Mouse (Mus musculus): ENCODE measurements around the gene Ddn. TPM values are rescaled to one million over a fixed set of nuclear protein-coding genes. Genes with fewer than 3 reads are reported as not detected.
A peak's percentile ranks its signal among the peaks of the same experiment; 100 is the strongest.
"Not testable (repeated sequence)": the region's sequence is repeated elsewhere in the genome, so short reads cannot be mapped to it uniquely, and the experiment has no call there.

Ddn gene
- polyA plus RNA-seq, 1 experiment, result 108 TPM

- H3K4me3 ChIP-seq (ENCODE audit: insufficient read depth, low read depth, low read length), result no peak overlapping the region
- no peak overlapping the region for H3K27ac ChIP-seq (ENCODE audit: insufficient read depth, low read depth, low read length)
- TF ChIP-seq POLR2A (IDR thresholded peaks at IDR 0.05; ENCODE audit: insufficient read depth, low read depth, low read length), result no peak
- WGBS, result 55% methylated on average over 4 of the region's 4 CpGs
- H3K4me1 ChIP-seq (ENCODE audit: control insufficient read depth, insufficient read depth, low read length), result peaks cover 2% of the 10 kb centered on the region; the same call in 1 of the 2 replicates
Observed at GRCm38 (mm10) chr15:98820937-98821336, 11.6 kb upstream of the Ddn start.

GRCm38 (mm10) chr15:98818171-98818570, 8.9 kb upstream of the Ddn start:
- TF ChIP-seq POLR2A (IDR thresholded peaks at IDR 0.05; ENCODE audit: insufficient read depth, low read depth, low read length), result no peak
- TF ChIP-seq CTCF (IDR thresholded peaks at IDR 0.05; ENCODE audit: insufficient read depth, low read depth, low read length), result no peak
- WGBS, result 93% methylated on average over 7 of the region's 7 CpGs

GRCm38 (mm10) chr15:98812741-98813424, 3.6 kb upstream of the Ddn start:
- 63% methylated on average over 20 of the region's 20 CpGs for WGBS
- no peak overlapping the region for H3K4me3 ChIP-seq (ENCODE audit: insufficient read depth, low read depth, low read length)
- H3K27ac ChIP-seq (ENCODE audit: insufficient read depth, low read depth, low read length), result peak overlapping the region; percentile 13
- H3K4me1 ChIP-seq (ENCODE audit: control insufficient read depth, insufficient read depth, low read length), result peaks cover 31% of the 10 kb centered on the region
- TF ChIP-seq CTCF (IDR thresholded peaks at IDR 0.05; ENCODE audit: insufficient read depth, low read depth, low read length), result no peak
- TF ChIP-seq POLR2A (IDR thresholded peaks at IDR 0.05; ENCODE audit: insufficient read depth, low read depth, low read length), result no peak

More at GRCm38 (mm10) chr15:98818171-98818570, 8.9 kb upstream of the Ddn start:
- H3K4me3 ChIP-seq (ENCODE audit: insufficient read depth, low read depth, low read length), result no peak overlapping the region
- no peak overlapping the region for H3K27ac ChIP-seq (ENCODE audit: insufficient read depth, low read depth, low read length)
- peaks cover 7% of the 10 kb centered on the region for H3K4me1 ChIP-seq (ENCODE audit: control insufficient read depth, insufficient read depth, low read length)

- Histone ChIP-seq H3K27ac (ENCODE audit: insufficient read depth, low read depth, low read length) (peak overlapping the region; percentile 100), H3K4me1 (ENCODE audit: control insufficient read depth, insufficient read depth, low read length) (peaks cover 42% of the 10 kb centered on the region)
- not testable (repeated sequence) for H3K4me3 ChIP-seq (ENCODE audit: insufficient read depth, low read depth, low read length)
- 73% methylated on average over 6 of the region's 6 CpGs for WGBS
Observed at GRCm38 (mm10) chr15:98810212-98810611, 922 bp upstream of the Ddn start.

- H3K4me1 ChIP-seq (ENCODE audit: control insufficient read depth, insufficient read depth, low read length), result peaks cover 49% of the 10 kb centered on the region
- peak overlapping the region; percentile 100 for H3K27ac ChIP-seq (ENCODE audit: insufficient read depth, low read depth, low read length)
- WGBS, result 2% methylated on average over 6 of the region's 6 CpGs
- no peak for TF ChIP-seq CTCF (IDR thresholded peaks at IDR 0.05; ENCODE audit: insufficient read depth, low read depth, low read length)
- no peak for TF ChIP-seq POLR2A (IDR thresholded peaks at IDR 0.05; ENCODE audit: insufficient read depth, low read depth, low read length)
- H3K4me3 ChIP-seq (ENCODE audit: insufficient read depth, low read depth, low read length), result peak overlapping the region; percentile 79
Observed at GRCm38 (mm10) chr15:98808651-98809134, 597 bp downstream of the Ddn start.

- TF ChIP-seq POLR2A (IDR thresholded peaks at IDR 0.05; ENCODE audit: insufficient read depth, low read depth, low read length), result peak; percentile 13; the same call in 1 of the 2 replicates
- TF ChIP-seq CTCF (IDR thresholded peaks at IDR 0.05; ENCODE audit: insufficient read depth, low read depth, low read length), result no peak
- peak overlapping the region; percentile 100 for H3K27ac ChIP-seq (ENCODE audit: insufficient read depth, low read depth, low read length)
- H3K4me3 ChIP-seq (ENCODE audit: insufficient read depth, low read depth, low read length), result peak overlapping the region; percentile 79
- WGBS, result under 1% methylated on average over 34 of the region's 34 CpGs
- H3K4me1 ChIP-seq (ENCODE audit: control insufficient read depth, insufficient read depth, low read length), result peaks cover 48% of the 10 kb centered on the region
Observed at GRCm38 (mm10) chr15:98807895-98808650, 1.2 kb downstream of the Ddn start.

- TF ChIP-seq CTCF (IDR thresholded peaks at IDR 0.05; ENCODE audit: insufficient read depth, low read depth, low read length) (no peak), POLR2A (IDR thresholded peaks at IDR 0.05; ENCODE audit: insufficient read depth, low read depth, low read length) (0 out of 2 replicates have a peak, but pooled peaks have one; percentile 11)
- H3K4me3 ChIP-seq (ENCODE audit: insufficient read depth, low read depth, low read length), result peak overlapping the region; percentile 79
- WGBS, result 4% methylated on average over 58 of the region's 58 CpGs
- H3K27ac ChIP-seq (ENCODE audit: insufficient read depth, low read depth, low read length), result peak overlapping the region; percentile 76
- H3K4me1 ChIP-seq (ENCODE audit: control insufficient read depth, insufficient read depth, low read length), result peaks cover 48% of the 10 kb centered on the region
Observed at GRCm38 (mm10) chr15:98806809-98807770, 2.2 kb downstream of the Ddn start.

- Histone ChIP-seq H3K27ac (ENCODE audit: insufficient read depth, low read depth, low read length) (peak overlapping the region; percentile 76), H3K4me1 (ENCODE audit: control insufficient read depth, insufficient read depth, low read length) (peaks cover 51% of the 10 kb centered on the region), H3K4me3 (ENCODE audit: insufficient read depth, low read depth, low read length) (peak overlapping the region; percentile 79)
- no peak; the same call in 1 of the 2 replicates for TF ChIP-seq POLR2A (IDR thresholded peaks at IDR 0.05; ENCODE audit: insufficient read depth, low read depth, low read length)
- TF ChIP-seq CTCF (IDR thresholded peaks at IDR 0.05; ENCODE audit: insufficient read depth, low read depth, low read length), result no peak
- 21% methylated on average over 30 of the region's 30 CpGs for WGBS
Observed at GRCm38 (mm10) chr15:98806071-98806808, 3.0 kb downstream of the Ddn start.

Measured in olfactory bulb, adult 2 months (tissue).